Mouse (Mus musculus) 416B (cell line): ENCODE measurements around the gene Cep78.

Source experiments
- DNase-seq: peaks from one replicate; pipeline ENCODE4 v3.0.0; 2011; ENCODE audit warnings: low read depth

Gene Cep78

GRCm38 (mm10) chr19:15973365-15973764 is 11.4 kb downstream of the Cep78 start:
- no peak for DNase-seq

GRCm38 (mm10) chr19:15965082-15965481 is 19.7 kb downstream of the Cep78 start:
- peak; percentile 66 for DNase-seq

GRCm38 (mm10) chr19:15964533-15964932 is 20.3 kb downstream of the Cep78 start:
- no peak for DNase-seq

GRCm38 (mm10) chr19:15963011-15963695 is 21.6 kb downstream of the Cep78 start:
- no peak for DNase-seq

GRCm38 (mm10) chr19:15962313-15962712 is 22.5 kb downstream of the Cep78 start:
- peak; percentile 27 for DNase-seq

- DNase-seq, result peak; percentile 59
Measured at GRCm38 (mm10) chr19:15950225-15950624, 34.6 kb downstream of the Cep78 start.

- DNase-seq, result no peak
Measured at GRCm38 (mm10) chr19:15948867-15949266, 35.9 kb downstream of the Cep78 start.

GRCm38 (mm10) chr19:15948426-15948825 is 36.4 kb downstream of the Cep78 start:
- no peak for DNase-seq

- no peak for DNase-seq
Measured at GRCm38 (mm10) chr19:15947237-15947636, 37.6 kb downstream of the Cep78 start, which contains the start of gene Psat1. Psat1 (minus strand) TSS chr19:15947337.

GRCm38 (mm10) chr19:15946663-15947062 is 38.1 kb downstream of the Cep78 start:
- peak; percentile 44 for DNase-seq

- DNase-seq, result no peak
Measured at GRCm38 (mm10) chr19:15943117-15943423, 41.7 kb downstream of the Cep78 start.

GRCm38 (mm10) chr19:15942421-15943116 is 42.2 kb downstream of the Cep78 start:
- DNase-seq, result no peak

GRCm38 (mm10) chr19:15941399-15941798 is 43.4 kb downstream of the Cep78 start:
- DNase-seq, result peak; percentile 62

- no peak for DNase-seq
Measured at GRCm38 (mm10) chr19:15925719-15926045, 59.1 kb downstream of the Cep78 start.

GRCm38 (mm10) chr19:15924866-15925718 is 59.7 kb downstream of the Cep78 start:
- peak; percentile 97 for DNase-seq

- DNase-seq, result peak; percentile 53
Measured at GRCm38 (mm10) chr19:15924181-15924865, 60.5 kb downstream of the Cep78 start.

GRCm38 (mm10) chr19:15923426-15923825 is 61.4 kb downstream of the Cep78 start:
- DNase-seq, result peak; percentile 71

GRCm38 (mm10) chr19:15919336-15919735 is 65.5 kb downstream of the Cep78 start:
- no peak for DNase-seq

GRCm38 (mm10) chr19:15918111-15918510 is 66.7 kb downstream of the Cep78 start:
- no peak for DNase-seq

GRCm38 (mm10) chr19:15913249-15913997 is 71.4 kb downstream of the Cep78 start:
- no peak for DNase-seq

GRCm38 (mm10) chr19:15911441-15911840 is 73.3 kb downstream of the Cep78 start:
- DNase-seq, result no peak

GRCm38 (mm10) chr19:15910987-15911386 is 73.8 kb downstream of the Cep78 start:
- DNase-seq, result no peak
